Mouse (Mus musculus): ENCODE results near the gene Gm21964. TPM values are rescaled to one million over a fixed set of nuclear protein-coding genes. Genes with fewer than 3 reads are reported as not detected.

Gm21964 gene
- total and polyA plus RNA-seq, 3 experiments = not detected

DNA sequence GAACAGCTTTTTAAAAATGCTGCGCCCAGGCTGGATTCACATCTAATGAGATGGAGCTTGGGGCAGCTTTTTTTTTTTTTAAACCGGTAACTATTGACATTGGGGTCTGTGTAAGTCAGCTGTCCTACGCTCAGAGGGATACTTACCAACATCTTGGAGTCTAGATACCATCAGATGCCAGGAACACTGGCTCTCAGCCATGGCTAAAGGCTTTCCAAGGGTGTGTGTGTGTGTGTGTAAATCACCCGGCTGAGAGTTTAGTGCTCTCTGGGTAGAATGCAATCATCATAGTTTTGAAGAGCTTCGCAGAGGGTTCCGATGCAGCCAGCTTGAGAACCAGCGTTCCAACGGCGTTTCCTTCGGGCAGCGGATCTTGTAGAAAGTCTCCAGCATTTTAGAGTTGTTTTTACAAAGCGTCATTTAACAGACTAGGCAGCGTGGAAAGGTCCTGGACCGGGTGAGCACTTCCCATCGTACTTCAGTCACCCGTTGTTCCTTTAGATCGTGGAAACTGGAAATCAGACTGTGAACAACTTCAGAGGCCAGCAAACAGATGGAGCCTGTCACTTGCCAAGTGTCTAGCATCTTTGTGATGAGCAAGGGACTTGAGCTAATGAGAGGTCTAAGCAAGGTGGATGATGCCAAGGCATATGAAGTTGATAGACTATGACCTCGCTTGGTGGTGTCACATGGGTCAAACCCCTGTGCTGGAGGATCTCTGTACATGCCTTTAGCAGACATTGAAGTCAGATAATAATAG lies 36.2 kb upstream of the Gm21964 start:
- H3K9ac ChIP-seq (ENCODE audit: control insufficient read depth, low read depth, low read length, poor library complexity, severe bottlenecking) = no peak overlapping the region
- no peak for TF ChIP-seq KAT2A (conservative IDR thresholded peaks at IDR 0.05; ENCODE audit: low read depth, low read length)
- no peak for TF ChIP-seq MYC (IDR thresholded peaks at IDR 0.05; ENCODE audit: low read depth, low read length)
- no peak for TF ChIP-seq MYB (IDR thresholded peaks at IDR 0.05; ENCODE audit: low read depth, low read length)
- TF ChIP-seq NRF1 (IDR thresholded peaks at IDR 0.05; ENCODE audit: insufficient read depth, low read depth, low read length, poor library complexity, severe bottlenecking) = no peak
- no peak for TF ChIP-seq SMC3 (IDR thresholded peaks at IDR 0.05; ENCODE audit: low read depth, low read length)
- TF ChIP-seq TAL1 (IDR thresholded peaks at IDR 0.05; ENCODE audit: low read length) = no peak
- H3K79me2 ChIP-seq (ENCODE audit: control insufficient read depth, insufficient read depth, low read length, poor library complexity) = no peaks in the 10 kb centered on the region
- no peaks in the 10 kb centered on the region for H3K4me1 ChIP-seq (ENCODE audit: control insufficient read depth in 1 of 2, insufficient read depth in 2 of 2, low read length in 2 of 2)
- H3K27me3 ChIP-seq (ENCODE audit: control insufficient read depth in 1 of 2, insufficient read depth in 2 of 2, low read length in 2 of 2) = no peaks in the 10 kb centered on the region
- no peak for DNase-seq (ENCODE audit: low read depth, low spot score)
- no peak overlapping the region for H3K4me3 ChIP-seq (ENCODE audit: control insufficient read depth in 1 of 2, insufficient read depth in 1 of 2, low read depth in 2 of 2, low read length in 2 of 2)
- no peak overlapping the region for H3K27ac ChIP-seq (ENCODE audit: control insufficient read depth, low read depth, low read length)
- no peaks in the 10 kb centered on the region for H3K36me3 ChIP-seq (ENCODE audit: control insufficient read depth in 1 of 2, insufficient read depth in 2 of 2, low read length in 2 of 2)
- no peaks in the 10 kb centered on the region for H3K9me3 ChIP-seq (replicated peaks; ENCODE audit: insufficient read depth, low read length)

DNA sequence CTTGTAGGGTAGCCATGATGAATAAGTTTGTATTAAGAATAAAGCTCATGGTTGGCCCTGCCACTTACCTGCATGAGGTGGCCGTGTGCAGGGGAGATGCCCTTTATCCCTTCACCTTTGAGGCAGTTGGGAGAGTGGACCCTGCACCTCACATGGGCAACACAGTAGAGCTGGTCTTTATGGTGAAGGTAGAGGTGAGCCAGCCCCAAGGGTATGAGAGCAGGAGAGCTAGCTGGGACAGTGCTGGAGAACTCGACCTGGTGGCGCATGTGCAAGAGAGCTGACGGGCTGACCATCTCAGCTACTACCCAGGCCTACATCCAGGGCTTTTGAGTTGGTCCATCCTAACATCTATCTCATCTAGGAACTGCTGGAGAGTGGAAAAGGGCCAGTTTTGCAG lies 35.3 kb upstream of the Gm21964 start:
- no peak overlapping the region for H3K4me3 ChIP-seq (ENCODE audit: control insufficient read depth in 1 of 2, insufficient read depth in 1 of 2, low read depth in 2 of 2, low read length in 2 of 2)
- DNase-seq (ENCODE audit: low read depth, low spot score) = no peak
- no peaks in the 10 kb centered on the region for H3K4me1 ChIP-seq (ENCODE audit: control insufficient read depth in 1 of 2, insufficient read depth in 2 of 2, low read length in 2 of 2)
- H3K27me3 ChIP-seq (ENCODE audit: control insufficient read depth in 1 of 2, insufficient read depth in 2 of 2, low read length in 2 of 2) = no peaks in the 10 kb centered on the region
- H3K9me3 ChIP-seq (replicated peaks; ENCODE audit: insufficient read depth, low read length) = no peaks in the 10 kb centered on the region
- H3K27ac ChIP-seq (ENCODE audit: control insufficient read depth, low read depth, low read length) = no peak overlapping the region
- TF ChIP-seq ETS1 (IDR thresholded peaks at IDR 0.05; ENCODE audit: low read depth, low read length) (no peak), USF2 (IDR thresholded peaks at IDR 0.05; ENCODE audit: borderline replicate concordance in 1 of 2, insufficient read depth in 1 of 2, low read depth in 1 of 2, low read length in 2 of 2) (no peak), MXI1 (IDR thresholded peaks at IDR 0.05; ENCODE audit: low read depth, low read length) (no peak), MAZ (IDR thresholded peaks at IDR 0.05; ENCODE audit: low read depth, low read length) (no peak), UBTF (IDR thresholded peaks at IDR 0.05; ENCODE audit: borderline replicate concordance, insufficient read depth, low read depth, low read length) (no peak), TAL1 (IDR thresholded peaks at IDR 0.05; ENCODE audit: low read length) (no peak), CHD1 (IDR thresholded peaks at IDR 0.05; ENCODE audit: low read depth, low read length) (no peak), ZMIZ1 (IDR thresholded peaks at IDR 0.05; ENCODE audit: low read depth, low read length) (no peak), GABPA (IDR thresholded peaks at IDR 0.05; ENCODE audit: low read depth, low read length) (no peak), E2F4 (IDR thresholded peaks at IDR 0.05; ENCODE audit: borderline replicate concordance, low read depth, low read length) (no peak), CTCF (IDR thresholded peaks at IDR 0.05 in 2 of 3, conservative IDR thresholded peaks at IDR 0.05 in 1 of 3; ENCODE audit: control insufficient read depth in 1 of 3, insufficient read depth in 1 of 3, low read depth in 2 of 3, low read length in 3 of 3, poor library complexity in 1 of 3, severe bottlenecking in 1 of 3) (no peak), CHD2 (IDR thresholded peaks at IDR 0.05; ENCODE audit: low read length) (no peak), TCF12 (IDR thresholded peaks at IDR 0.05; ENCODE audit: low read depth, low read length) (no peak), HCFC1 (IDR thresholded peaks at IDR 0.05; ENCODE audit: low read depth, low read length) (no peak), MYC (IDR thresholded peaks at IDR 0.05; ENCODE audit: low read depth, low read length) (no peak), POLR2AphosphoS2 (IDR thresholded peaks at IDR 0.05; ENCODE audit: low read length) (no peak), MAX (IDR thresholded peaks at IDR 0.05; ENCODE audit: low read length) (no peak)
- no peaks in the 10 kb centered on the region for H3K36me3 ChIP-seq (ENCODE audit: control insufficient read depth in 1 of 2, insufficient read depth in 2 of 2, low read length in 2 of 2)
- H3K79me2 ChIP-seq (ENCODE audit: control insufficient read depth, insufficient read depth, low read length, poor library complexity) = no peaks in the 10 kb centered on the region
- no peak overlapping the region for H3K9ac ChIP-seq (ENCODE audit: control insufficient read depth, low read depth, low read length, poor library complexity, severe bottlenecking)
